Comparison of ENCODE assay signal across 24 mouse cellular contexts in genomic region chr11:82899720-82900119, GRCm38 (mm10). TPM values are rescaled to one million over a fixed set of nuclear protein-coding genes. Genes with fewer than 3 reads are reported as not detected.
"Had no signal": no experiment of that assay in that cellular context is flagged by ENCODE, and none has a peak within 500 bp of the region (broad histone marks: within the 10 kb centered on the region; RNA-seq: fewer than 3 reads in every experiment).

No protein-coding gene starts in this region.

- H3K4me2 ChIP-seq: liver, embryonic 13.5 days; midbrain, embryonic 12.5 days; neural tube, embryonic 12.5 days; neural tube, embryonic 15.5 days had no signal

- DNase-seq: kidney, adult 18-20 months; kidney, adult 9 months; kidney, postnatal 14 days; kidney, postnatal 4 days; liver, embryonic 13.5 days; lung, adult 2 months; lung, postnatal 14 days; lung, postnatal 4 days; right cerebral cortex, adult 18-20 months; right cerebral cortex, postnatal 14 days; right cerebral cortex, postnatal 4 days; thymus, postnatal 25 days had no signal

- H3K4me1 ChIP-seq: liver, embryonic 13.5 days; midbrain, embryonic 12.5 days; neural tube, embryonic 12.5 days; neural tube, embryonic 15.5 days had no signal

- ATAC-seq: intestine, embryonic 16.5 days; midbrain, embryonic 16.5 days had no signal

- H3K9ac ChIP-seq: liver, embryonic 13.5 days; midbrain, embryonic 12.5 days; neural tube, embryonic 12.5 days; neural tube, embryonic 15.5 days had no signal

- H3K27me3 ChIP-seq: liver, embryonic 13.5 days; megakaryocyte, embryonic 14.5 days; midbrain, embryonic 12.5 days; neural tube, embryonic 12.5 days; neural tube, embryonic 15.5 days had no signal

- H3K9me3 ChIP-seq: liver, embryonic 13.5 days; midbrain, embryonic 12.5 days; neural tube, embryonic 12.5 days; neural tube, embryonic 15.5 days had no signal

- H3K4me3 ChIP-seq: liver, embryonic 13.5 days; megakaryocyte, embryonic 14.5 days; midbrain, embryonic 12.5 days; neural tube, embryonic 12.5 days; neural tube, embryonic 15.5 days had no signal

- H3K27ac ChIP-seq: liver, embryonic 13.5 days; midbrain, embryonic 12.5 days; neural tube, embryonic 12.5 days; neural tube, embryonic 15.5 days had no signal

RNA-seq across cellular contexts. Expression of gene Fndc8, which starts 7.8 kb away (rescaled TPM):
- total RNA-seq: layer of hippocampus, adult 18-20 months; layer of hippocampus, postnatal 14 days; left cerebral cortex, adult 8-10 months; left cerebral cortex, postnatal 25 days; liver, adult 2 months; monocyte, adult 5-6 weeks had no signal
- polyA plus RNA-seq: liver, adult 2 months had no signal

RNA-seq across cellular contexts. Expression of gene Unc45b, which starts 10.6 kb away (rescaled TPM):
- total RNA-seq: monocyte, adult 5-6 weeks had no signal
